Comparison of ENCODE assay signal across 8 mouse cellular contexts in the genomic region with DNA sequence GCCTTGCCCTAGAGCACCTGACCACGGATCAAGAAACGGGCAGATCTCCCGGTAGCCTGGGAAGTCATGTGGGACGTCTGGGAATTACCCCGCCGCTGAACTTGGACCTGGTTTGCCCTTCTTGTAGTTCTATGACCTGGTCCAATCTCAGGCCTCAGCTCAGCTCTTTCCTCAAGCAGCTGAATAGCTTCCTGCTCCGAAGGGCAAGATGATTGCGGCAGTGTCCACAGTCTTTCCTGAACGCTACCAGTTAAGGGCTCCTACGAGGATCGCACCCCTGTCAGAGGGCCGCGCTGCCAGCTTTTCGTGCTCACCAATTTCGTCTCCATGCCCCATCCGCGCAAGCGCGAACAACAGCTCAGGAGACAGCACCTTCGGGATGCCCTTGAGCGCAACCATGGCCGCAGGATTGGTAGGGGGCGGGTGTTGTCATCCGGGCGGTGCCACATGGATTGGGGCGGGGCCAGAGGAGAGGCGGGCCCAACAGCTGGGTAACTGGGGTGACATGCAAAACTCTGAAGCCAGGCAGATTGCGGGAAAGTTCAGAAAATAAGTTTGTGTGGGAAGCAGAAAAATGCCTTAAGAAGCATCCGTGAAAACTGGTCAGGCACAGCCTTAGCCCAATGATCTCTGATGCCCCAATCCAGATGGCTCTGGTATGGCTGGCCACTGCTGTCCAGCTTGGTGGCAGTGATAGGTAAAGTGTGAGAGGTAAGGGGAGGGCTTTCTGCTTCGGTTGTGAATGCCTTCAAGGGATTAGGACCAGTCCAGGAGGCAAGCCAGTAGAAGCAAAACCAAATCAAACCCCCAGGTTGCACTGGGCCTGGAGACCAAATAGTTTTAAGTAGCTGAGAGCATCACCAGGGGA. TPM values are rescaled to one million over a fixed set of nuclear protein-coding genes. Genes with fewer than 3 reads are reported as not detected.
A peak's percentile ranks its signal among the peaks of the same experiment; 100 is the strongest.
DNase-seq lines count a peak whose midpoint lies in the region; ATAC-seq and TF ChIP-seq lines count a peak whose summit lies in the region.

A gene (minus strand): TSS at position 449 of the 868 bp plus-strand sequence.

- 0 out of 2 replicates have a peak, but pooled peaks cover 1% of the 10 kb centered on the region for H3K4me1 ChIP-seq in cortical plate, adult 2 months (ENCODE audit: control insufficient read depth, insufficient read depth, low read length)
- H3K4me1 ChIP-seq in hindbrain, postnatal 0 days (ENCODE audit: insufficient read depth, low read length): peaks cover 8% of the 10 kb centered on the region
- H3K4me1 ChIP-seq in megakaryocyte, embryonic 14.5 days: peaks cover 54% of the 10 kb centered on the region

- no peaks in the 10 kb centered on the region for H3K27me3 ChIP-seq in hindbrain, postnatal 0 days (ENCODE audit: insufficient read depth, low read length)
- H3K27me3 ChIP-seq in megakaryocyte, embryonic 14.5 days (replicated peaks): peaks cover 3% of the 10 kb centered on the region

- no peaks in the 10 kb centered on the region for H3K9me3 ChIP-seq in hindbrain, postnatal 0 days (ENCODE audit: low read length)
- H3K9me3 ChIP-seq in megakaryocyte, embryonic 14.5 days: no peaks in the 10 kb centered on the region

- TF ChIP-seq CTCF in cortical plate, adult 2 months (IDR thresholded peaks at IDR 0.05; ENCODE audit: extremely low read depth, insufficient read depth, low read length): no peak
- no peak for TF ChIP-seq CTCF in hindbrain, postnatal 0 days (IDR thresholded peaks at IDR 0.05; ENCODE audit: low read depth)

- peak; percentile 90 for ATAC-seq in hindbrain, postnatal 0 days

- peak; percentile 80 for TF ChIP-seq POLR2A in cortical plate, adult 2 months (IDR thresholded peaks at IDR 0.05; ENCODE audit: extremely low read depth, insufficient read depth, low read length)

- DNase-seq in adrenal gland, adult (ENCODE audit: inconsistent age in 2 of 2, low spot score in 1 of 2): peak; percentile 96 to 98
- peak; percentile 73 to 80 for DNase-seq in gastrocnemius, adult 8-10 months (ENCODE audit: low spot score in 2 of 2)
- DNase-seq in hindbrain, postnatal 0 days (ENCODE audit: low spot score): peak; percentile 86
- peak; percentile 74 to 86 for DNase-seq in left cerebral cortex, adult 9 months (ENCODE audit: low spot score in 2 of 2)
- peak; percentile 89 for DNase-seq in right cerebral cortex, postnatal 10 days (ENCODE audit: low spot score in 2 of 2)
- peak; percentile 91 for DNase-seq in urinary bladder, postnatal 14 days (ENCODE audit: low spot score)

- H3K36me3 ChIP-seq in hindbrain, postnatal 0 days (ENCODE audit: insufficient read depth, low read length): no peaks in the 10 kb centered on the region
- H3K36me3 ChIP-seq in megakaryocyte, embryonic 14.5 days (replicated peaks; ENCODE audit: low read length): peaks cover 39% of the 10 kb centered on the region

- peak within 1 kb of the TSS; percentile 52 for H3K9ac ChIP-seq in hindbrain, postnatal 0 days (replicated peaks; ENCODE audit: low read length)

- peak within 1 kb of the TSS; percentile 66 for H3K4me2 ChIP-seq in hindbrain, postnatal 0 days (ENCODE audit: low read depth, low read length)

- 1% methylated on average over 30 of the region's 30 CpGs for WGBS in hindbrain, postnatal 0 days

- peak within 1 kb of the TSS; percentile 23 for H3K27ac ChIP-seq in cortical plate, adult 2 months (ENCODE audit: insufficient read depth, low read length)
- H3K27ac ChIP-seq in hindbrain, postnatal 0 days: peak within 1 kb of the TSS; percentile 74; the same call in 1 of the 2 replicates

- peak within 1 kb of the TSS; percentile 54 for H3K4me3 ChIP-seq in cortical plate, adult 2 months (ENCODE audit: insufficient read depth, low read length)
- peak within 1 kb of the TSS; percentile 40 for H3K4me3 ChIP-seq in hindbrain, postnatal 0 days (ENCODE audit: low read length)
- H3K4me3 ChIP-seq in megakaryocyte, embryonic 14.5 days (replicated peaks): peak within 1 kb of the TSS; percentile 91

RNA-seq across cellular contexts. Expression of the gene that starts here (rescaled TPM):
- polyA plus RNA-seq in cortical plate, adult 2 months (2012; rRNA removed): 89.7 and 95.9 TPM in 2 replicates
- 10 to 100 TPM; 28.9 to 41.2 (median 36.3) TPM for total RNA-seq in gastrocnemius, adult 8-10 months (2022)
- 34.3 and 36.2 TPM in 2 replicates for total RNA-seq in hindbrain, postnatal 0 days (2014; rRNA removed)
- 53.0 and 54.3 TPM in 2 replicates for polyA plus RNA-seq in hindbrain, postnatal 0 days (2015; fragmentation: Nextera tagmentation; extraction: Ambion mirVana)
- polyA plus RNA-seq in megakaryocyte, embryonic 14.5 days (2012; ENCODE audit: insufficient read depth, low replicate concordance): 6.5 and 31.6 TPM in 2 replicates

Comparison
In these comparisons a context has a peak if more than half of its experiments do, and no peak if none do; other contexts are left out.
1. Peak in every context shown above with its lines: DNase-seq, ATAC-seq, H3K4me3 ChIP-seq and H3K27ac ChIP-seq.
2. H3K4me3 ChIP-seq: peak in every context shown above with its lines; median percentile 91 in megakaryocyte, embryonic 14.5 days; 54 in cortical plate, adult 2 months; 40 in hindbrain, postnatal 0 days.